Mouse (Mus musculus) hindbrain, embryonic 11.5 days (tissue): ENCODE results near the gene Gbx1. TPM values are rescaled to one million over a fixed set of nuclear protein-coding genes. Genes with fewer than 3 reads are reported as not detected.

Experiments used
- ATAC-seq: fragments of 200-750 bp; cut with Nextera tagmentation; 2 replicates; pipeline ENCODE4 v1.8.0; 2017; ENCODE audit warnings: mild to moderate bottlenecking, moderate TSS enrichment, moderate library complexity; ENCODE audit not compliant: low FRiP score
- DNase-seq: peaks from one replicate; pipeline ENCODE4 v3.0.0-alpha.2; 2015; ENCODE audit warnings: low spot score
- H3K27ac ChIP-seq: fragments of 300-500 bp; sonication (generic); 2 replicates; pipeline ENCODE4 v1.5.1; 2014; ENCODE audit warnings: mild to moderate bottlenecking, low read depth, low read length
- H3K27me3 ChIP-seq: fragments of 300-500 bp; sonication (generic); 2 replicates; pipeline ENCODE4 v1.6.1; 2014; ENCODE audit warnings: mild to moderate bottlenecking, low read length, moderate library complexity, mixed read lengths; ENCODE audit not compliant: control insufficient read depth, insufficient read depth
- H3K36me3 ChIP-seq: fragments of 300-500 bp; sonication (generic); 2 replicates; pipeline ENCODE4 v1.6.1; 2014; ENCODE audit warnings: mild to moderate bottlenecking, low read length, moderate library complexity, mixed read lengths; ENCODE audit not compliant: control insufficient read depth, insufficient read depth
- H3K4me1 ChIP-seq: fragments of 300-500 bp; sonication (generic); replicated peaks from 2 replicates; pipeline ENCODE4 v1.6.1; 2014; ENCODE audit warnings: low read length, mixed read lengths; ENCODE audit not compliant: control insufficient read depth, insufficient read depth
- H3K4me2 ChIP-seq: fragments of 300-500 bp; sonication (generic); replicated peaks from 2 replicates; pipeline ENCODE4 v1.6.1; 2014; ENCODE audit warnings: mild to moderate bottlenecking, low read depth, low read length
- H3K4me3 ChIP-seq: fragments of 300-500 bp; sonication (generic); 2 replicates; pipeline ENCODE4 v1.5.1; 2014; ENCODE audit warnings: low read depth, low read length
- H3K9ac ChIP-seq: fragments of 300-500 bp; sonication (generic); 2 replicates; pipeline ENCODE4 v1.6.1; 2014; ENCODE audit warnings: low read depth, low read length
- H3K9me3 ChIP-seq: fragments of 300-500 bp; sonication (generic); 2 replicates; pipeline ENCODE4 v1.6.1; 2016; ENCODE audit warnings: low read length; ENCODE audit not compliant: control insufficient read depth
- WGBS: fragments of 180-500 bp; shearing (Covaris S2); extraction: QIAGEN DNeasy Blood & Tissue Kit; methylation state at CpG from one replicate; pipeline ENCODE4 v1.1.7; 2014; 5-methylcytosine and 5-hydroxymethylcytosine counted together
- polyA plus RNA-seq: library from polyadenylated mRNA; unstranded; fragments of >200 nt; fragmentation: Nextera tagmentation; extraction: Ambion mirVana; gene quantifications from 2 replicates; pipeline ENCODE4 v1.2.1, GENCODE M21; 2014

The Gbx1 gene
- polyA plus RNA-seq, 1 experiment from 2014 or later, result 1.0 TPM

DNA sequence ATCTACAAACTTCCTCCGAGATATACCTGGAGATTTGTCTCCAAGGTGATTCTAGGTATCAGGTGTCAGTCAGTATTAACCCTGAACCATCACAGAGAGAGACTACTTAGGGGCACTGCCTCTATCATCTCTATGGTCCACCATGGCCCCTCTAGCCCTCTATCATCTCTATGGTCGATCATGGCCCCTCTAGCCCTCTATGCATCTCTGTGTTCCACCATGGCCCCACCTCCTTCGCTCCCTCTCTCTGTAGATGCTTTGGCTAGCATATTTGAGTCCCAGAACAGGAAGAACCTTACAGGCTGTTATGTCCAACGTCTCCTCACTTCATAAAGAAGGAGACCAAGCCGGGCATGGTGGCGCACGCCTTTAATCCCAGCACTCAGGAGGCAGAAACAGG, 15.6 kb upstream of the Gbx1 start:
- Histone ChIP-seq H3K4me2 (no peak overlapping the region), H3K27me3 (no peaks in the 10 kb centered on the region), H3K4me1 (no peaks in the 10 kb centered on the region; the same call in 1 of the 2 replicates), H3K9me3 (no peaks in the 10 kb centered on the region), H3K27ac (no peak overlapping the region), H3K9ac (no peak overlapping the region), H3K36me3 (no peaks in the 10 kb centered on the region), H3K4me3 (no peak overlapping the region)
- ATAC-seq (no peak), DNase-seq (no peak)
- WGBS, result 78% methylated on average over 7 of the region's 7 CpGs

DNA sequence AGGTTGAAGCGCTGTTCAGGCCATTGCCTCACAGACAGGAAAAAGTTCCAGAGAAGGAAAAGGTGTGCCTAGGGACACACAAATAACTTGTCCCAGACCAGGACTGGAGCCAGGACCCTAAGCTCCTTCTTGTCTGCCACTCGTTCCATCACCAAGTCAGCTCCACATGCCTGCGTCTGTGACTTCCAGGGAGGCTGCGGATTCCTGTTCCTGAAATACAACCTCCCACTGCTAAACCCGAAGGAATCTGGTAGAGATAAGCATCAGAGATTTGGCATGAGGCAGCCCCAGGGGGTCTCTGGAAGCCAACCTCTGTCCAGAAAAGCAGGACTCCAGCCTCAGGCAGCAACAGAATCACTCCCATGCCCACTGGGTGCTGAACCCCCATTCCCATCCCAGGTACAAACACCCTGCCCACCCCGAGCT, 14.2 kb upstream of the Gbx1 start:
- no peak overlapping the region for H3K4me2 ChIP-seq
- H3K36me3 ChIP-seq, result no peaks in the 10 kb centered on the region
- ATAC-seq, result no peak
- H3K4me1 ChIP-seq, result no peaks in the 10 kb centered on the region; the same call in 1 of the 2 replicates
- no peaks in the 10 kb centered on the region for H3K27me3 ChIP-seq
- 45% methylated on average over 6 of the region's 6 CpGs for WGBS
- no peak overlapping the region for H3K4me3 ChIP-seq
- H3K27ac ChIP-seq, result no peak overlapping the region
- no peak overlapping the region for H3K9ac ChIP-seq
- no peak for DNase-seq
- no peaks in the 10 kb centered on the region for H3K9me3 ChIP-seq

DNA sequence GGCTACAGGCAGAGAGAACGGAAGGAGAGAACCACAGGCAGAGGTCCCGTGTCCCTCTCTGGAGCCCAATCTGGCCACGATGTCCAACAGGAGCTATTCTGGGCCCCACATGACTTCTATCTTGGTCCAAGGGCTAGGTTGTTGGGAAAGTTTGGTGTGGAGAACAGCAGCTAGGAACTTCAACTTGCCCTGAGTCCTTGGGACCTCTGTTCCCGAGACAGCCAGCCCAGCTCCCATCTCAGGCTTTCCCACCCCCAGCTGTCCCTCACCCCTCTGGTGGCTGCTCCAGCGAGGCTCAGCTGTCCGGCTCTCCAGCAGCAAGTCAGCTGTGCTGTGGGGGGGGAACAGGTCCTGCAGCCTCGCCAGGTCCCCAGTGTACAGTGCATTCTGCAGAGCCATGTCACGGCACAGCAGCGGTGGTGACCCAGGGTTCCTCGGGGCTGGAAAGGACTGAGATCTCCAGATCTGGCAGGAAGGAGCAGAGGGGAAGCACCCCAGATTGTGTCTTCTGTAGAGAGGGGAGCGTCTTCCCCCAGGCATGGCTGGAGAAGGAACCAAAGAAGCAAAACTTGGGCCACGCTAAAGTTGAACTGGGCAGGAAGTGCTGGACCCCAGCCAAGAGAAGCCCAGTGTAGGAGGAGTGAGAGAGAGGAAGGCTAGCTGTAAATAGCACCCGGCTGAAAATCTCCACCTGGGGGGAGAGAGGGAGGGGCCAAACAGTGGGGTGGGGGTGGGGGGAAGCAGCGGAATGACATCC, 13.6 kb upstream of the Gbx1 start, which contains the start of gene Asb10:
Gene Asb10, minus strand, starts transcription at position 592 of the 757 bp plus-strand sequence.
- Histone ChIP-seq H3K27me3 (no peaks in the 10 kb centered on the region), H3K4me2 (no peak within 1 kb of the TSS), H3K4me3 (no peak within 1 kb of the TSS), H3K36me3 (no peaks in the 10 kb centered on the region), H3K4me1 (no peaks in the 10 kb centered on the region; the same call in 1 of the 2 replicates), H3K9me3 (no peaks in the 10 kb centered on the region), H3K9ac (no peak within 1 kb of the TSS), H3K27ac (no peak within 1 kb of the TSS)
- WGBS, result 48% methylated on average over 14 of the region's 14 CpGs
- ATAC-seq (no peak), DNase-seq (no peak)

DNA sequence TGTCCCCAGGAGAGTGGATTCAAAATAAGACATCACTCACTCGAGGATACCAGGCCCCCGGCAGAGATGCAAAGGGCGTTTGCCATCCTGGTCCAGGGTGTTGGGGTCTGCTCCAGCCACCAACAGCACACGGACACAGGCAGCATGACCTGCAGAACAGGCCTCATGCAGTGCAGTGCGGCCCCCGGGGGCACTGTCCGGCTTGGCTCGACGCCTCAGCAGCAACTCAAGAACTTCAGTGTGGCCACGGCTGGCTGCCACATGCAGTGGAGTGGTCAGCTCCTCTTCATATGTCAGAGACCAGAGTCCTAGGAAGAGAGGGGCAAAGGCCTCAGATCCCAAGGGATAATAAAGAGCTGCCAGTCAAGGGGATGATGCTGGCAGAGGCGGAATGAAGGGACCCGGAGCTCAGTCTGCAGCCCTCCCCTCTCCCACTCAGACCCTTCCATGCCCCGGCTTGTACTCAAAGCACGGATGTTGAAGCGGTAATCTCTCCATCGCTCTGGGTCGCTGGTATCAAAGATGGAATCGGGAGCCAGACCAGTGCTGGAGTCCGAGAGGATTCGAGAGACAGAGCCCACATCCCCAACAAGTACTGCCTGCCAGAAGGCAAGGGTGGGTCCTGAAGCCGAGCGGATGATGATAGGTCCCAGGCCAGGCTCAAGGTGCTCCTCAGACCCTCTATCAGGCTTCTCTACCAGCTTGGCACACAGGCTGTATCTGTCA, 12.7 kb upstream of the Gbx1 start:
- ATAC-seq (no peak), DNase-seq (no peak)
- H3K4me2 ChIP-seq, result no peak overlapping the region
- 79% methylated on average over 22 of the region's 22 CpGs for WGBS
- no peak overlapping the region for H3K9ac ChIP-seq
- no peak overlapping the region for H3K27ac ChIP-seq
- H3K4me3 ChIP-seq, result no peak overlapping the region
- H3K36me3 ChIP-seq, result no peaks in the 10 kb centered on the region
- no peaks in the 10 kb centered on the region; the same call in 1 of the 2 replicates for H3K4me1 ChIP-seq
- H3K27me3 ChIP-seq, result no peaks in the 10 kb centered on the region
- no peaks in the 10 kb centered on the region for H3K9me3 ChIP-seq

DNA sequence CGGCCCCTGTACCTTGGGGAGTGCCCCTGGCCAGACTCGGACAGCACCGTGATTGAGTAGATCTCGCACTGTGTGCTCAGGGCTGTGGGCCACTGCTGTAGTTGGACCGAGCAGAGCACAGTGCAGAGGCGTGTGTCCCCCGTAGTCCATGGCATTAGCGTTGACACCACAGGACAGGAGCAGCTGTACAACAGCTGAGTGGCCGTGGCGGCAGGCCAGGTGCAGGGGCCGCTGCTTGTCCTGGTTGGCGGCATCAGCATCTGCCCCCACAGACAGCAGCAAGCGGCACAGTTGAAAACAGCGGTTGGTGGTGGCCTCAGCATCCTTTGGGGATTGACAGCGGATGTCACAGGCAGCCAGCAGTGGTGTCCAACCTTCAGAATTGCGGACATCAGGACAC, 10.6 kb upstream of the Gbx1 start:
- H3K9ac ChIP-seq, result no peak overlapping the region

DNA sequence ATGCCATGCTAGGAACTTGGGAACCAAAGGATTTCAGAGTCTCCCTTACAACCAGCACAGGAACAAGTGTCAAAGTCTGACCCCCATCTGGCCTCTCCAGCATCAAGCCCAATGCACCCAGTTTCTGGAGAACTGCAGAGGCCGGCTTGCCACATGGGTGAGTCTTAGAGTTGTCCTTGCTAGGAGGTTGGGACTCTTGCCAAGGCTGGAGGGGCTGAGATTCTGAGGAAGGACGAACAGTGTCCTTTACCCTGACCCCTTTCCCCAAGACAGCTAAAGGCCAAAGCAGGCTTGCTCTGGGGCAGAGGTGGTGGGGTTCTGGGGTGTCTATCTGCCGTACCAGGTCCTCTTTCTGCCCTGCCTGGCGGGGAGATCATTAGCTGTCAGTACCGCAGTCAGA, 9.5 kb upstream of the Gbx1 start:
- no peak overlapping the region for H3K4me3 ChIP-seq
- no peak for DNase-seq
- WGBS, result 82% methylated on average over 5 of the region's 5 CpGs
- no peak for ATAC-seq
- no peak overlapping the region for H3K27ac ChIP-seq
- no peaks in the 10 kb centered on the region for H3K36me3 ChIP-seq
- H3K9ac ChIP-seq, result no peak overlapping the region
- H3K4me1 ChIP-seq, result no peaks in the 10 kb centered on the region; the same call in 1 of the 2 replicates
- H3K9me3 ChIP-seq, result no peaks in the 10 kb centered on the region
- no peak overlapping the region for H3K4me2 ChIP-seq
- no peaks in the 10 kb centered on the region for H3K27me3 ChIP-seq

More for the DNA sequence above, 10.6 kb upstream of the Gbx1 start:
- H3K4me1 ChIP-seq, result no peaks in the 10 kb centered on the region; the same call in 1 of the 2 replicates
- no peak overlapping the region for H3K4me3 ChIP-seq
- no peaks in the 10 kb centered on the region for H3K27me3 ChIP-seq
- ATAC-seq, result no peak
- H3K4me2 ChIP-seq, result no peak overlapping the region
- WGBS, result 66% methylated on average over 16 of the region's 16 CpGs
- DNase-seq, result no peak
- no peak overlapping the region for H3K27ac ChIP-seq
- H3K9me3 ChIP-seq, result no peaks in the 10 kb centered on the region
- no peaks in the 10 kb centered on the region for H3K36me3 ChIP-seq

DNA sequence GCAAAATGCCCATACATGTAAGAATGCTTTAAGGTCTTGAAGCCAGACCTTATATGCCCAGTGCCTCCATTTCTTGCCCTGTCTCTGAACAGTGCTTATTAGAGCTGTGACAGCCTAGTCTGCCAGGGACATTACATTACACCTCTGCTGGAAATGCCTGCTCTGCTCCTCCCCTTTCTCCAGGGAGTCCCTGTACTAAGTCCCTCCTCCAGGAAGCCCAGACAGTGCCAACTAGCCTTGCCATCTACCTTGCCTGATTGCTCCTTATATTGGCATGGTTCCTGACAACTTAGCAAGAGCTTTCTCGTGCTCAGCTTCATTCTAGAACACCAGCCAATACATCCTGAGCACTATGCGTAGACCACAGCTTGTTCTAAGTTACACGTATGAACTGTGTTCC, 8.7 kb upstream of the Gbx1 start:
- ATAC-seq, result no peak
- no peaks in the 10 kb centered on the region for H3K36me3 ChIP-seq
- H3K9ac ChIP-seq, result no peak overlapping the region
- H3K27ac ChIP-seq, result no peak overlapping the region
- 87% methylated on average over 3 of the region's 3 CpGs for WGBS
- H3K9me3 ChIP-seq, result no peaks in the 10 kb centered on the region
- DNase-seq, result no peak
- no peaks in the 10 kb centered on the region; the same call in 1 of the 2 replicates for H3K27me3 ChIP-seq
- H3K4me2 ChIP-seq, result no peak overlapping the region
- H3K4me1 ChIP-seq, result no peaks in the 10 kb centered on the region; the same call in 1 of the 2 replicates
- H3K4me3 ChIP-seq, result no peak overlapping the region

DNA sequence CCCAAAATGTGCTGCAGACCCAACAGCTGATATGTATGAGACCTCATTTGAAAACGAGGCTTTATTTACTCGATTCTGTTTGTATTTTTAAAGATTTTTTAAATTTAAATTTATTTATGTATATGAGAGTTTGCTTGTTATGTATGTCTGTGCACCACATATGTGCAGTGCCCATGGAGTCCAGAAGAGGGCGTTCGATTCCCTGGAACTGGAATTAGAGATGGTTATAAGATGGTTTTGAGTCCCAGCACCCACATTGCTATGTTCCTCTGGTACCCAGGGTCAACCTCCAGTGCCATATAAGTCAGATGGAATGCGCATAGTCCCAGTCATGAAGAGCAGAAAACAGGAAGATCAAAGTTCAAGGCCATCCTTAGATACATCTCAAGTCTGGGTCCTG, 7.3 kb upstream of the Gbx1 start:
- no peak overlapping the region for H3K4me2 ChIP-seq
- no peak for ATAC-seq
- no peak for DNase-seq
- no peaks in the 10 kb centered on the region; the same call in 1 of the 2 replicates for H3K4me1 ChIP-seq
- no peaks in the 10 kb centered on the region for H3K36me3 ChIP-seq
- WGBS, result 55% methylated on average over 5 of the region's 5 CpGs
- peaks cover 3% of the 10 kb centered on the region for H3K27me3 ChIP-seq
- H3K9me3 ChIP-seq, result no peaks in the 10 kb centered on the region
- H3K27ac ChIP-seq, result no peak overlapping the region
- no peak overlapping the region for H3K4me3 ChIP-seq
- H3K9ac ChIP-seq, result no peak overlapping the region
